Mouse (Mus musculus) c-Kit-positive CD71-positive TER-119-negative erythroid progenitor cells, embryonic 14.5 days (primary cell): ENCODE measurements around the gene C1qtnf1.

ENCODE experiments used
- DNase-seq: peaks from one replicate; pipeline ENCODE4 v3.0.0-alpha.2; 2013; ENCODE audit warnings: low read depth

C1qtnf1 gene

DNA sequence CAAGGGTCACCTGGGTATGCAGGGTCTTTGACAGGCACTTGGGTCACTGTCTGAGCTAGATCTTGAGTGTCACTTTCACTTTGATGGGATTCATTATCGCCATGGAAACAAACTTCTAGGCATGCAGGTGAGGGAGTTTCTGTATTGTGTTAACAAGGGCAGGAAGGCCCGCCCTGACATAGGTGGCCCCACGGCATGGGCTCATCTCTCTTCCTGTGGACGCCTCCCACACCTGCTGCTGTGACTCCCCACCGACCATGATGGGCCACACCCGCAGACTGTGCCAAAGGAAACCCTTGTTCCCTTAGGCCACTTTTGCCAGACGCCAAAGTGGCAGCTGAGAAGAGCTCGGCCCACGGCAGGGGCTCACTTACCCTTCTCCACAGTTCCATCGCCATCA lies 17.5 kb upstream of the C1qtnf1 start:
- DNase-seq: no peak

- DNase-seq: no peak
Observed at GRCm38 (mm10) chr11:118411271-118411670, 16.7 kb upstream of the C1qtnf1 start.

- DNase-seq: no peak
Observed at GRCm38 (mm10) chr11:118412601-118413000, 15.4 kb upstream of the C1qtnf1 start.

DNA sequence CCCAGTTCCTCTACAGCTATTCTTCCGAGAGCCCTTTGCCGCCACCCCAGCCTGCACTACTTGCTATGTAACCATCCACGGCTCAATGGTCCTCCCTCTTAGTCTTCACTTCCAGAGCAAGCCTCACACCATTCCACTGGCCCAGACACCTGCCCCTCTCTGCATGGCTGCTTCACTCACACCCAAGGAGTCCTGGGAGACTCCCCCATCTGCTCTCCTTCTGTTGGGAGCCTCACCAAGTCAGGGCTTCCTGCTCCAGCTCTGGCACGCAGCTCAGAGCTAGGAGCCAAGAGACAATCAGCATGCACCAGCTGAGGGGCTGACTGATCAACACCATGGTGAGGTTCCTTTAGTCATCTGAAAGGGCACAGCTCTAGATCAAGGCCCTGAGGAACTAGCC lies 14.9 kb upstream of the C1qtnf1 start:
- no peak for DNase-seq

GRCm38 (mm10) chr11:118414270-118414669 lies 13.7 kb upstream of the C1qtnf1 start:
- no peak for DNase-seq

- DNase-seq: no peak
Observed at GRCm38 (mm10) chr11:118415630-118416029, 12.4 kb upstream of the C1qtnf1 start.

DNA sequence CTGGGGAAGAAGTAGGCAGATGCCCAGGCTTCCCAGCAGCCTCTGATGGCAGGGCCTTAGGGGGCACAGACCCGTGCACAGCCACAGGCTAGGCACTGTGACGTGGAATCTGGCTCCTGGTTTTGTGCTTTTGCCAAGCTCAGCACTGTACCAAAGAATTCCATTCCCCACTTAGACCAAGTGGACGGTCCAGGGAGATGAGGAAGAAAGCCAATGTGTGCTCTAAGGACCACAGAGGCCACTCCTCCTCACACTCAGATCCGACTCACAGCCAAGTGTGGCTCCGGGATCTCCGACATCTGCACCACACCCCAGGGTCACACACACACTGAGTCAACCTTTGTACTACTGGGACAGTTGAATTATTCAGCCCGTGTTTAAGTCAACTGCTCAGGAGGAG lies 12.0 kb upstream of the C1qtnf1 start:
- no peak for DNase-seq

DNA sequence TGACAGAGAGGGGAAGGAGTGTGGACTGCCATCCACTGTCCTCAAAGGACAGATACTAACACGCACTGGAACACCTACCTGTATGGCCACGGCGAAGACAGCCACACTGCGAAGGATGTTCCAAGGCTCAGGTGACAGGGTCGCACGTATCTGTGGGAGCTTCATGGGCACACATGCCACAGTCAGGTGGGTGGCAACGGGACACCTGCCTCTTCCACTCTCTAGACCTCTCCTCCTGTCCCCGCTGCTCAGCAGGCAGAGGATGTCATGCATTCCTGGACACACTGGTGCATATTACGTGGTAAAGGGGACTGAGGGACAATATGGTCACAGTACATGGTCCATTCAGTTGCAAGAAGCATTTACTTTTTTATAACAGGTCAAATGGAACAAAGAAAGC lies 10.5 kb upstream of the C1qtnf1 start:
- no peak for DNase-seq

DNA sequence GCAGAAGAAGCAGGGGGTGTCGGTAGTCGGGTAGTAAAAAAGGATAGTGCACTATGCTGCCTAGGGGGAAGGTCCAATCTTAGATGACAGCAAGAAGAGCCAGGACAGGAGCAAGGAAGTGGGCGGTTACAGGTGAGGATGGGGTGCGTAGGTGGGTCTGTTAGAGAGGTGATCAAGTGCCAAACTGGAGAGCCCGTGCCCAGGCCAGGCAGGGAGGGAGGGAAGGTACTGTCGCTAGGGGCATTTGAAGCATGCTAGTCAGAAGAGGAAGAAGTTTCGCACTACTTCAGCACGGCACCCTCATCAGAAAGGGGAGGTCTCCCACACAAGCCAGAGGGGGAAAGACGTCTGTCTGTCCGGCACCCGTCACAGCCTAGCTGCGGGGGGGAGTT lies 9.6 kb upstream of the C1qtnf1 start:
- DNase-seq: no peak

DNA sequence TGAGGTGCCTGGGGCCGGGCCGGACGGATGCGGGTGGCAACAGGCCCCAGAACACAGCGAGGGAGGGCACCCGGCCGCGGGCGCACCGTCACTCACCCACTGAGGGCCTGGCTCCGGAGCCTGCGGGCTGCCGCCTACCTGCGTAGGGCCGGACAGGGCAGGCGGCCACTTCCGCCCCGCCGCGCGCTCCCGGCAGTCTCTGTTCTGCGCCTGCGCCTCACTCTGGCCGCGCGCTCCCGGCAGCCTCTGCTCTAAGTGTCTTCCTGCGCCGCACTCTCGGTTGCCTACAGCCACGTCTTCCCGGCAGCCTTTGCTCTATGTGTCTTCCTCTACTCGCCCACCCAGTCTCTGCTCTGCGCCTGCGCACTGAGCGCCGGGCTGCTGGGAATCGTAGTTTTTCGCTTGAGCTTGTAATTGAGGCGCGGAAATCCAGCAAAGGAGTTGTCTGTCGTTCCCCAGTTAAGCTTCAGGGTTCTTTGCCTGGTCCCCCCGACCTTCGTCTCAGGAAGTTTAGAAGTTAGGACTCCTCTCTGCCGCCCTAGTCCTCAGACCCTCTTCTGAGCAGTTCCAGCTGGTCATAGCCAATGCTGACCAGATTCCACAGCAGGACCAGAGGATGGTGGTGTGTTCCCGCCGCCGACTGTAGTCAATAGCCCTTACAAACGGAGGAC lies 9.0 kb upstream of the C1qtnf1 start, which contains the start of gene Cant1:
Gene Cant1, minus strand, starts transcription at position 253 of the 671 bp plus-strand sequence.
- peak; percentile 97 for DNase-seq

GRCm38 (mm10) chr11:118420261-118420660 lies 7.7 kb upstream of the C1qtnf1 start:
- DNase-seq: no peak

DNA sequence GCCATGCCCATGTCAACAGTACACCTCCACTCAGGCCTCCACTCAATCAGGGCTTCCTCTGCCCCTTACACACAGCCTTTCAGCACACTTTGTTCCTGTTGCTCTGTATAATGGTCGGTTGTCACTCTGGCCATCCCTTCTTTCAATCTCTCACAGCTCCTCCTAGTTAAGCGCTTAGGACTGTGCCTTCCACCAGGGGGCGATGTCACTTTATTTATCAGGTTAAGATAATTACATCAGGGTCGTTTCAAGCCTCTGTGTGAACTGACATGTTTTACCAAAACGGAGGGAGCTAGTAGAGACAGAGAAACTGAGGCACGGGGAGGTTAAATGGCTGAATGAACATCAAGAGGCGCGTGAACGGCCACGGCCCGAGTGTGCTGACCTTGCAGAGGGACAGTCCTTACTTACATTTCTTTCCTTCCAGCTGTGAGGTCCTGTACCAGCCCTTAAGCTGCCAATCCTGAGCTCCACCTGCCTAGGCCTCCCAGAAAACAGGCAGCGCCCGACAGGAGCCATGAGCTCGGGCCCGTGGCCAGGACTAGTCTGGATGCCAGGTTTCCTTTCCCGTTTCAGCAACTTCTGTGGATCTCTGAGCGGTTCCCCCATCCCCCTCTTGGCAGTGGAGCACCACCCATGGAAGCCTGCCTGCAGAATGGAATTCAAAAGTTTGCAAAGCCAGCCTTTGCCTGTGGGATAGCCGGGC lies 4.6 kb upstream of the C1qtnf1 start:
- peak; percentile 65 for DNase-seq

GRCm38 (mm10) chr11:118424621-118425335 lies 3.2 kb upstream of the C1qtnf1 start:
- DNase-seq: no peak

- no peak for DNase-seq
Observed at GRCm38 (mm10) chr11:118426765-118427164, 1.2 kb upstream of the C1qtnf1 start.

DNA sequence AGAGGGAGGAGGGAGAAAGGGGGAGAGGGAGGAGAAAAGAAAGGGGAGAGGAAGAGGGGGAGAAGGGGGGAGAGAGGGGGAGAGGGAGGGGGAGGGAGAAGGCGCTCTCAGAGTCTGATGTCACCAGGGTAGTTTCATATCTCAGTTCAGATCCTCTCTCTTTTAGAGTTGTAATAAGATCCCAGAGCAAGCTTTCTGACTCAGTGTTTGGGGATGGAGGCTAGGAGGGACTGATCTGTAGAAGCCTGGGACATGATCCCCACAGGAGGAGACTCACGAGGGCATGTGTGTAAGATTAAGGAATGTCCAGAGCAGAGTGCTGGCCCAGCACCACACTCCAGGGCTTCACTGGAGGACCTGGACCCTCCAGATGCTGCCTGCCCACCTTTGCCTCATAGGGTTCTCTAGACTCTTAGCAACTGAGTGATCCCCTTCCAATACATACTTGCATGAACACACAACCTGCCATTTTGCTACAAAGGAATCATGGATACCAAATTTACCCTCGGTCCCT lies 680 bp upstream of the C1qtnf1 start:
- DNase-seq: no peak

DNA sequence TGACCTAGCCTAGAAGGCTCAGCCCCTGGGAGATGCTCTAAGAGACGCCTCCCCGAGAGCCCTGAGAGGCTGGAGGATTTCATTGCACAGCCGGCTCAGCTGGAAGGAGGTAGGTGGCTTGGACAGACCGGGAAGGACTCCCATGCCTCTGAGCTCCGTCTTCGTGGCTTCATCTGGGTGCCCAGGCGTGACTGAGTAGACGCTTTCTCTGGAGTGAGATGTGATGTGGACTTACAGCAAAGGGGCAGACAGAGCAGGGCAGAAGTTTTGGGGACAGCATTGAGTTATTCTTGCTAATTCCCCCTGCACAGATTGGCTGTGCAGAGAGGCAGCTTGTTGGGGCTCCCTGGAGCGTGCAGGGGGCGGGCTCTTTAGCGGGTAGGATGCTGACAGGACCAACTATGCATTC lies 461 bp downstream of the C1qtnf1 start:
- DNase-seq: no peak

GRCm38 (mm10) chr11:118428944-118429709 lies 1.1 kb downstream of the C1qtnf1 start:
- DNase-seq: no peak

GRCm38 (mm10) chr11:118430291-118430885 lies 2.4 kb downstream of the C1qtnf1 start:
- DNase-seq: no peak

- DNase-seq: no peak
Observed at GRCm38 (mm10) chr11:118431100-118431948, 3.3 kb downstream of the C1qtnf1 start.

GRCm38 (mm10) chr11:118433398-118433868 lies 5.4 kb downstream of the C1qtnf1 start:
- no peak for DNase-seq

- DNase-seq: no peak
Observed at GRCm38 (mm10) chr11:118434093-118434492, 6.1 kb downstream of the C1qtnf1 start.
